Mouse (Mus musculus): ENCODE results near the gene Ankrd39. TPM values are rescaled to one million over a fixed set of nuclear protein-coding genes. Genes with fewer than 3 reads are reported as not detected.

Gene Ankrd39
- polyA plus RNA-seq, 1 experiment, result 30.8 TPM

GRCm38 (mm10) chr1:36492416-36493139 is 54.7 kb downstream of the Ankrd39 start:
- H3K4me1 ChIP-seq (ENCODE audit: control insufficient read depth, insufficient read depth, low read length), result peaks cover 53% of the 10 kb centered on the region
- DNase-seq, result peak; percentile 89 to 95
- peak; percentile 28; the same call in 1 of the 2 replicates for TF ChIP-seq POLR2A (IDR thresholded peaks at IDR 0.05; ENCODE audit: borderline replicate concordance, insufficient read depth, low read length)
- peak; percentile 29; the same call in 1 of the 2 replicates for TF ChIP-seq CTCF (IDR thresholded peaks at IDR 0.05; ENCODE audit: borderline replicate concordance, insufficient read depth, low read depth, low read length)
- 9% methylated on average over 9 of the region's 9 CpGs for WGBS
- H3K4me3 ChIP-seq (replicated peaks; ENCODE audit: insufficient read depth, low read depth, low read length), result peak overlapping the region; percentile 3
- H3K27me3 ChIP-seq (ENCODE audit: control insufficient read depth, insufficient read depth, low read length), result no peaks in the 10 kb centered on the region
- H3K27ac ChIP-seq (ENCODE audit: insufficient read depth, low read length), result peak overlapping the region; percentile 85

- Histone ChIP-seq H3K4me3 (replicated peaks; ENCODE audit: insufficient read depth, low read depth, low read length) (no peak overlapping the region), H3K27me3 (ENCODE audit: control insufficient read depth, insufficient read depth, low read length) (no peaks in the 10 kb centered on the region), H3K4me1 (ENCODE audit: control insufficient read depth, insufficient read depth, low read length) (peaks cover 44% of the 10 kb centered on the region), H3K27ac (ENCODE audit: insufficient read depth, low read length) (peak overlapping the region; percentile 91)
- WGBS, result 16% methylated on average over 6 of the region's 6 CpGs
- peak; percentile 47 to 71 for DNase-seq
- TF ChIP-seq CTCF (IDR thresholded peaks at IDR 0.05; ENCODE audit: borderline replicate concordance, insufficient read depth, low read depth, low read length), result no peak
- TF ChIP-seq POLR2A (IDR thresholded peaks at IDR 0.05; ENCODE audit: borderline replicate concordance, insufficient read depth, low read length), result no peak
These were observed 57.6 kb downstream of the Ankrd39 start for GRCm38 (mm10) chr1:36489661-36490060.

Other genes with a start within 250 kb of the Ankrd39 start
- 9.9 and 10.7 TPM in 2 replicates for gene Arid5a, start 239.7 kb downstream of the Ankrd39 start, polyA plus RNA-seq (2012; rRNA removed)
- gene Kansl3, start 178.3 kb downstream of the Ankrd39 start, polyA plus RNA-seq (2012; rRNA removed), result 72.1 and 75.5 TPM in 2 replicates
- not detected in 2 replicates for gene Fer1l5, start 175.2 kb downstream of the Ankrd39 start, polyA plus RNA-seq (2012; rRNA removed)
- 37.9 and 41.9 TPM in 2 replicates for gene Lman2l, start 102.2 kb downstream of the Ankrd39 start, polyA plus RNA-seq (2012; rRNA removed)
- gene Cnnm4, start 75.8 kb downstream of the Ankrd39 start, polyA plus RNA-seq (2012; rRNA removed), result 12.2 and 14.6 TPM in 2 replicates
- gene Cnnm3, start 35.6 kb downstream of the Ankrd39 start, polyA plus RNA-seq (2012; rRNA removed), result 46.2 and 48.7 TPM in 2 replicates
- gene Ankrd23, start 10.6 kb downstream of the Ankrd39 start, polyA plus RNA-seq (2012; rRNA removed), result 14.4 and 15.2 TPM in 2 replicates
- gene Gm42417, start 8.0 kb downstream of the Ankrd39 start, polyA plus RNA-seq (2012; rRNA removed), result 0.05 and 0.40 TPM in 2 replicates
- gene Sema4c, start 10.9 kb upstream of the Ankrd39 start, polyA plus RNA-seq (2012; rRNA removed), result 23.8 and 28.5 TPM in 2 replicates
- 1.1 and 1.4 TPM in 2 replicates for gene Fam178b, start 135.7 kb upstream of the Ankrd39 start, polyA plus RNA-seq (2012; rRNA removed)
- 812 and 891 TPM in 2 replicates for gene Cox5b, start 144.0 kb upstream of the Ankrd39 start, polyA plus RNA-seq (2012; rRNA removed)
- gene 4933424G06Rik, start 162.7 kb upstream of the Ankrd39 start, polyA plus RNA-seq (2012; rRNA removed), result 0.16 and 0.21 TPM in 2 replicates
- 371 and 376 TPM in 2 replicates for gene Actr1b, start 167.0 kb upstream of the Ankrd39 start, polyA plus RNA-seq (2012; rRNA removed)
- gene Zap70, start 214.4 kb upstream of the Ankrd39 start, polyA plus RNA-seq (2012; rRNA removed), result 1.5 and 1.8 TPM in 2 replicates

Data from cerebellum, adult 2 months (tissue).